Mouse (Mus musculus): ENCODE data around the gene Heatr9.

DNA sequence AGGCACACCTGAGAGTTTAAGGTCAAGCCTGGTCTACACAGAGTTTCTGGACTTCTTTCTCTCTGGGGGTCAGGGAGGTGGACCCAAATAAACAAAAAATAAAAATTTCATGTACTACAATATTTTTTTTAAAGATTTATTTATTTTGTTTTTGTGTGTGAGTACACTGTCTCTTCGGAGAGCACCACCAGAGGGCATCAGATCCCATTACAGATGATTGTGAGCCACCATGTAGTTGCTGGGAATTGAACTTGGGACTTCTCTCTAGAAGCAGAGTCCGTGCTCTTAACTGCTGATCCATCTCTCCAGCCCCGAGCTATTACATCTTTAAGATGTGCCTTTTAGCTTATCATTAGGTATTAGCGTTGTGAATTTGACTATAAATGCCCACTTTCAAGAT lies 30.5 kb downstream of the Heatr9 start:
- TF ChIP-seq CTCF (IDR thresholded peaks at IDR 0.05) (peak; percentile 43), EP300 (IDR thresholded peaks at IDR 0.05) (no peak)
